Mouse (Mus musculus): Measurements from ENCODE around the gene Ptpn4. TPM values are rescaled to one million over a fixed set of nuclear protein-coding genes. Genes with fewer than 3 reads are reported as not detected.
A peak's percentile ranks its signal among the peaks of the same experiment; 100 is the strongest.

Ptpn4 gene
- polyA plus RNA-seq, 1 experiment from 2014 or later: 10.9 TPM

DNA sequence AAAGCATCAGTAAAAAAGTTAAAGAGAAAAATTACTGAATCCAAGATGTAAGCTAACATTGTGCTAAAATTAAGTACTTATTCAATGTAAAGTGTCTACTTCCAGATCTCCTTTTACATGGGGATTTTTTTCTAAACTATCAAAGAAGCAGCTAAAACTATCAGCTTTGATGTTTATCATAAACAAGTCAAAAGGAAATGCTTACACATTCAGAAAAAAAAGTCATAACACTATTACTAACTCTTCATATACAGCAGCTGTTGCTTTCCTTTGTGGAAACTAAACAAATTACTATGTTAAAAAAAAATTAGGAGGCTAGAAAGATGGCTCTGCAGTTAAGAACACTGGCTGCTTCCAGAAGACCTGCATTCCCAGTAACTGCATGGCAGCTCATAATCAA is 42.2 kb downstream of the Ptpn4 start:
- Histone ChIP-seq H3K9me3 (replicated peaks) (no peaks in the 10 kb centered on the region), H3K9ac (no peak overlapping the region), H3K27ac (no peak overlapping the region), H3K27me3 (no peaks in the 10 kb centered on the region), H3K4me1 (no peaks in the 10 kb centered on the region), H3K36me3 (ENCODE audit: poor library complexity, severe bottlenecking) (no peaks in the 10 kb centered on the region), H3K4me3 (no peak overlapping the region), H3K4me2 (no peak overlapping the region)
- no peak for ATAC-seq

DNA sequence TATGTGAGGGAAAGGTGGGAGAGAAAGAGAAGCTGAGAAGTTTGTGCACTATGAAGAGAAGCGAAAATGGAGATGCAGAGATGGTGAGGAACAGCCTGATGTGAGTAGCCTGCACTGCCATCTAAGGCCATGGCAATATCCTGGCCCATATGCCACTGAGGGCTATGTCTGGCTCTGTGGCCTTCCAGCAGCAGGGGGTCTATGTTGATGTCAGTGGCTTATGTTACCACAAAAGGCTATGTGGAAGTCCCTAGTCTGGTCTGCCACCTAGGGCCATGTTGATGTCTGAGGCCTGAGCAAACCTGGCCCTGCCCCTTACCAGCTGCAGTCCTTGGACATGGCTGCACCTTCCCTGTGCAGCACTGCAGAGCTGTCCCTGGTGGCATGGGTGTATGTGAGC is 43.1 kb downstream of the Ptpn4 start:
- 96% methylated on average over 1 of the region's 1 CpGs for WGBS
- no peak overlapping the region for H3K4me2 ChIP-seq
- no peaks in the 10 kb centered on the region for H3K4me1 ChIP-seq
- no peaks in the 10 kb centered on the region for H3K9me3 ChIP-seq (replicated peaks)
- no peak overlapping the region for H3K4me3 ChIP-seq
- H3K27me3 ChIP-seq: no peaks in the 10 kb centered on the region
- no peak overlapping the region for H3K27ac ChIP-seq
- H3K36me3 ChIP-seq (ENCODE audit: poor library complexity, severe bottlenecking): no peaks in the 10 kb centered on the region
- no peak overlapping the region for H3K9ac ChIP-seq
- ATAC-seq: no peak

DNA sequence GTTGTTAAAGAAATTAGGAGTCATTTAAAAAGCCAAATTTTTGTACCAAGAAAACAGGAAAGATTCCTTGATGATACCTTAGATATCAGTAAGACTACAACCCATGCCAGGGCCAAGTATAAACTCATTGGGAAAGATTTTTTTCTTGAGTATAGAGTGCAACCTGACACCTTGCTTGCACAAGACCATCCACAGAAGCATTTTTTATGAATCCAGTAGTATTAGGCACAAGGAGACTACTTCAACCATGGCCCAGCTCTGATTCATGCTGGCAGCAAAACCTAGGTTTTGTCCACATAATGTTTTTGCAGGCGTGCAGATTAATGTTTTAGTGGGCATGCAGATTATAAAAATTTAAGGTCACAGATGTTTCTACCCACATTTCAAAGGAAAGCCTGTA is 46.8 kb downstream of the Ptpn4 start:
- Histone ChIP-seq H3K9ac (no peak overlapping the region), H3K9me3 (replicated peaks) (no peaks in the 10 kb centered on the region), H3K4me2 (no peak overlapping the region), H3K4me3 (no peak overlapping the region), H3K27me3 (no peaks in the 10 kb centered on the region), H3K4me1 (no peaks in the 10 kb centered on the region), H3K27ac (no peak overlapping the region), H3K36me3 (ENCODE audit: poor library complexity, severe bottlenecking) (no peaks in the 10 kb centered on the region)
- WGBS: 80% methylated on average over 1 of the region's 1 CpGs
- no peak for ATAC-seq

DNA sequence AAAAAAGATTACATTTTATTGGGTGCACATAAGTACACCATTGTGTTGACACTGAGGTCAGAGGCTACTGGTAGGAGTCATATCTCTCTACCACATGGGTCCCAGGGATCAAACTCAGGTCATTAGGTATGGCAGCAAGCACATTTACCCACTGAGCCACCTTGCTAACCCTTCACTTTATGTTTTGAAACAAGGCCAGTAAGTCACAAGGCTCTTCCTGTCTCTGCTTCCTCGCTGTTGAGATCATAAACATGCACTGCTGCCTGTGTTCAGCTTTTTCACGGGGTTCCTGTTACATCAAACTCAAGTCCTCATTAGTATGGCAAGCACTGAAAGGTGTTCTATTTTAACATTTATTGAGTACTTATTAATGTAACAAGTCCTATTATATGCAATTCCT is 61.5 kb downstream of the Ptpn4 start:
- H3K9ac ChIP-seq: no peak overlapping the region
- H3K9me3 ChIP-seq (replicated peaks): no peaks in the 10 kb centered on the region
- WGBS: 79% methylated on average over 2 of the region's 2 CpGs
- no peak overlapping the region for H3K4me3 ChIP-seq
- H3K4me2 ChIP-seq: no peak overlapping the region
- H3K27ac ChIP-seq: no peak overlapping the region
- H3K4me1 ChIP-seq: no peaks in the 10 kb centered on the region
- H3K27me3 ChIP-seq: no peaks in the 10 kb centered on the region
- no peak for ATAC-seq
- peaks cover under 1% of the 10 kb centered on the region; the same call in 1 of the 2 replicates for H3K36me3 ChIP-seq (ENCODE audit: poor library complexity, severe bottlenecking)

DNA sequence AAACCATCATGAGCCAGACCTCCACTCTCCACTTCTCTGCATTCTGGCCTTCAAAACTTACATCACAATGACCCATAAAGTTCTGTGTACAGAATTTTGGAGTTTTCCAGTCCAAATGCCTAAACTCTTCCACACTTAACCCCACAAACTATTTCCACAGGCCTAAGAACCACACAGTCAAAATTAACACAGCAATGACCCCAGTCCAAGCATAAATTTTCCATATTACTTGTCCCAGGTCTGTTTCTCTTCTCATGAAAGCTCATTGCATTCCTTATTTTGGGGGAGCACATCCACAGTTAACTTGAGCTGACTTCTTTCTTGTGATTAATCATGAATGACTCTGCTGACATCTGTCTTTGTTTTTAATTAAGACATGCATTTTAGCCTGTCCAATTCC is 101.7 kb downstream of the Ptpn4 start:
- Histone ChIP-seq H3K27me3 (no peaks in the 10 kb centered on the region), H3K4me1 (no peaks in the 10 kb centered on the region), H3K9ac (no peak overlapping the region), H3K9me3 (replicated peaks) (peaks cover 11% of the 10 kb centered on the region), H3K27ac (no peak overlapping the region), H3K4me3 (no peak overlapping the region), H3K36me3 (ENCODE audit: poor library complexity, severe bottlenecking) (peaks cover 24% of the 10 kb centered on the region), H3K4me2 (no peak overlapping the region)
- no peak for ATAC-seq

DNA sequence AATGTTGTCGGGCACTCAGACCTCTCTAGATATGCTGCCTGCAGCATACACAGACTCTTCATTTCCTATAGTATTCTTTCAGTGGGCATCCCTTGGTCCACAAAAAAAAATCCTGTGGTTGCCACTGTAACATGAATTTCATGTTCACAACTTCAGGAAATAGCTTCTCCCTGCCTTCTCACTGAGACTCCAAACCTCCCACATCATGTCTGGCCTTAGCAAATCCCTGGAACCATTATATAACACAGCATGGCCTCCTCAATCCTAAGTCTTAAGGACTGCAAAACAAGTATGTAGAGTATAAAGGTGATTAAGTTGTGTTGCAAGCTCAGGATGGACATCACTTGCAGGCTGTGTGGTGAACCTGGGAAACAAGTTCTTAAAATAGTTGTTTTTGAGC is 102.6 kb downstream of the Ptpn4 start:
- Histone ChIP-seq H3K9me3 (replicated peaks) (peaks cover 3% of the 10 kb centered on the region), H3K27ac (no peak overlapping the region), H3K4me3 (no peak overlapping the region), H3K9ac (no peak overlapping the region), H3K4me1 (no peaks in the 10 kb centered on the region), H3K27me3 (no peaks in the 10 kb centered on the region), H3K36me3 (ENCODE audit: poor library complexity, severe bottlenecking) (peaks cover 18% of the 10 kb centered on the region), H3K4me2 (no peak overlapping the region)
- WGBS: 97% methylated on average over 1 of the region's 1 CpGs
- ATAC-seq: no peak

DNA sequence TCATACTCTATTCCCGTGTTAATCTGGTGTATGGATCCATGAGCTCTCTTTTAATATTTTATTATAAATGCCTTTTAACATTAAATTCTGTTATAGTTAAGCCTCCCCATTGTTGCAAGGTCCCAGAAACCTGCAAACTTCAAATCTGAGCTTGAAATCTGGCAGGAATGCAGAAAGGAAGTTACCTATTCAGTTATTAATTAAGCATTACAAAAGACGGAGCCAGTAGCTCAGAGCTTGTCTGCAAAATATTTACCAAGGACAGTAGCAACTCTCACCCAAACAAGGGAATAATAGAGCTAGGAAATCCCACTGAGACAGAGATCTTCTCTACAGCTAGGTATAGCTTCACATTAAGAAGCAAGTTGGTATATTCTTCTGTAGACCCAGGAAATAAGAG is 106.2 kb downstream of the Ptpn4 start:
- ATAC-seq: no peak
- 94% methylated on average over 2 of the region's 2 CpGs for WGBS

DNA sequence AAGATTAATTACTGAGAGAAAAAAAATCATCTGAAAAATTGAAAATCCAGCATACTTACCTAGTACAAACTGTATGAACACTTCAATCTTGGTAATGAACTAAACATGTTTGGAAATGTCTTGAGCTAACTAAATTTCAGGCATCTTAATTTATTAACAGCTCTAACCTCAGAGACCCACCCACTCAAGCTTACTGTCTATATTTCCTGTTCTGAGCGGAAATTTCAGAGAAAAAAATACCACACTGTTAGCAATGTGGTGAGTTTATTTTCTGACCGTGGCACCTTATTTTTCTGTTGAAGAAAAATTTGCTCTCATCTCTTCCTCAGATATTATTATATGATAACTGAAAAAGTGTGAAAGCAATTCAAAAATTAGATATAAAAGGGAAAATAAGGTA is 124.4 kb downstream of the Ptpn4 start:
- Histone ChIP-seq H3K4me1 (no peaks in the 10 kb centered on the region), H3K27me3 (no peaks in the 10 kb centered on the region), H3K27ac (no peak overlapping the region), H3K4me2 (no peak overlapping the region), H3K9ac (no peak overlapping the region), H3K9me3 (replicated peaks) (no peaks in the 10 kb centered on the region), H3K4me3 (no peak overlapping the region), H3K36me3 (ENCODE audit: poor library complexity, severe bottlenecking) (0 out of 2 replicates have a peak, but pooled peaks cover 3% of the 10 kb centered on the region)
- ATAC-seq: no peak
- whole genome bisulfite sequencing: 92% methylated on average over 2 of the region's 2 CpGs

More for the DNA sequence above, 106.2 kb downstream of the Ptpn4 start:
- Histone ChIP-seq H3K36me3 (ENCODE audit: poor library complexity, severe bottlenecking) (peaks cover 6% of the 10 kb centered on the region; the same call in 1 of the 2 replicates), H3K4me1 (no peaks in the 10 kb centered on the region), H3K9me3 (replicated peaks) (no peaks in the 10 kb centered on the region), H3K4me2 (no peak overlapping the region), H3K27ac (no peak overlapping the region), H3K9ac (no peak overlapping the region), H3K27me3 (no peaks in the 10 kb centered on the region), H3K4me3 (no peak overlapping the region)

DNA sequence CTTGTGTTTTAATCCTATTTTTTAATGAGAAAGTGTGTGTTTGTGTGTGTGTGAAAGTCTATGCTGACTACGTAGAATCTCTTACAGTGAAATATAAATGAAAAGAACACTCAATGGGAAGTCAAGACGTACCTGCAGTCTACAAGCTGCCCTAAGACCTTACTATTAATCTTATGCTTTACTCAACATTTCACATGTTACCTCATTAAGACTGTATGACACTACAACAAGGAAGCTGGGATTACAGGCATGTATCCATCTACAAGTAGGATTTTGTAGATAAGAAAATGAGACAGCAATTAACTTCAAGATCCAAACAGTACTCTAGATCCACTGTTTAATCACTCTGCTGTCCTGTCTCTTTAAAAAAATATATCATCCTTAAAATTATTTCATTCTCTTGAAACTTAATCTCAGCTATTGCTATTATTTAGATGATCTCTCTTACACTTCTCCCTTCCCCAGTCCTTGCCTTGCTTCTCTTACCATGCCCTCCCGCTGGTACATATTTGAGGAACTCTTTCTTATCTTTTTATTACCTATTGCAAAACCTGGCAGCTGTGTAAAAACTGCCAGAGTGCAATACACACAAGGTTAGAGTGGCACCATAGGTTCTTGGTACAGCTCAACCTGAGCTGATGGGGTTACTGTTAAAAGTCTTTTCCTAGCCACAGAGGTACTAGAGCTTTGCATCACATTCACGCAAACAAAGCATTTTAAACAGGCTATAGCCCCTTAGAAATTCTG is 130.8 kb downstream of the Ptpn4 start:
- Histone ChIP-seq H3K36me3 (ENCODE audit: poor library complexity, severe bottlenecking) (peaks cover 21% of the 10 kb centered on the region), H3K9me3 (replicated peaks) (no peaks in the 10 kb centered on the region), H3K4me3 (no peak overlapping the region), H3K4me2 (no peak overlapping the region), H3K4me1 (no peaks in the 10 kb centered on the region), H3K27me3 (no peaks in the 10 kb centered on the region), H3K9ac (no peak overlapping the region), H3K27ac (no peak overlapping the region)
- WGBS: 96% methylated on average over 4 of the region's 4 CpGs
- no peak for ATAC-seq

DNA sequence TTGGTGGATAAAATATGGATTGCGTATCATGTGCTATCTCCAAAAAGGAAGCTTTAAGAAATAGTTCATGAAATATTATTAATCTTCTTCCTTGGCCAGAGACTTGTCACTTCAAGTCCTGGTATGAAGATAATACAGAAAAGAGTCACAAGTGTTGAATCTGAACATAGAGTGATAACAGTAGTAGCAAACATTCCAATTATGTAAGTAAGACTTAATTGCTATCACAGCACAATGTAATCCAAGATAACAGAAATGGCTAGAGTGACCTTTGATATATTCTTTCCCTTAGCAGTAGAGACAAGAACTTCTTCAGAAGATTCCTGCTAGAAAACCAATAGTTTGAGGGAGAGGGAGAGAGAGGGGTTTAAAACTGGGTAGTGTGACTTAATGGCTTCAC is 140.6 kb downstream of the Ptpn4 start:
- peaks cover 30% of the 10 kb centered on the region for H3K36me3 ChIP-seq (ENCODE audit: poor library complexity, severe bottlenecking)

DNA sequence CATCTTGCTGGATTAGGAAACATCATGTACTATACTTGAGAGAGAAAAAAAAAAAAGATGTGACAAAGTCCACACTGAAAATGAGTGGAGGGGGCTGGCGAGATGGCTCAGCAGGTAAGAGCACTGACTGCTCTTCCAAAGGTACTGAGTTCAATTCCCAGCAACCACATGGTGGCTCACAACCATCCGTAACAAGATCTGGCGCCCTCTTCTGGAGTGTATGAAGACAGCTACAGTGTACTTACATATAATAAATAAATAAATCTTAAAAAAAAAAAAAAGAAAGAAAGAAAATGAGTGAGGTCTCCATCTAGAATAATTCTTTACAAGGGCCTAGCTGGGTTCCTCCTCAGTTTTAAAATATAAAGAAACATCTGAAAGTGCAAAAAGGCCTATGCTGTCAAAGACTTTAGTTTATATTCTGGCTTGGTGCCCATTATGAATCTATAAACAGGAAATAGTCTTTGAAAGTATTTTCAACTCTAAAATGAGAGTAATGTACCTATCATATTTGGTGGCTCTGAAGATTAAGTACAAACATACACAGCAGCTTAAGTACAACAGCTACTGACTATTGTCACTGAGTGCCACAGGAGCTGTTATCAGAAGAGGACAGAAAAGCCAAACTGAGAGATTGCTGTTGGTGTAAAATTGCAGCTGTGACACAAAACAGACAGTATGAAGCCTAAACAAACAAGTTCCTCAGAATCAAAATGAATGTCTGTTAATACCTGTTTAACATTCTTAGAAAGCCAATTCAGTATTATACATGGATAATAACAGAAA is 151.4 kb downstream of the Ptpn4 start:
- Histone ChIP-seq H3K9me3 (replicated peaks) (no peaks in the 10 kb centered on the region), H3K27ac (no peak overlapping the region), H3K4me2 (no peak overlapping the region), H3K9ac (no peak overlapping the region), H3K4me1 (peaks cover 4% of the 10 kb centered on the region; the same call in 1 of the 2 replicates), H3K27me3 (no peaks in the 10 kb centered on the region), H3K36me3 (ENCODE audit: poor library complexity, severe bottlenecking) (peaks cover 32% of the 10 kb centered on the region), H3K4me3 (no peak overlapping the region)
- ATAC-seq: no peak
- WGBS: 86% methylated on average over 3 of the region's 3 CpGs

More for the DNA sequence above, 140.6 kb downstream of the Ptpn4 start:
- H3K4me2 ChIP-seq: no peak overlapping the region
- WGBS: 100% methylated on average over 1 of the region's 1 CpGs
- no peak for ATAC-seq
- H3K9ac ChIP-seq: no peak overlapping the region
- no peaks in the 10 kb centered on the region for H3K9me3 ChIP-seq (replicated peaks)
- no peaks in the 10 kb centered on the region for H3K27me3 ChIP-seq
- no peak overlapping the region for H3K4me3 ChIP-seq
- H3K27ac ChIP-seq: no peak overlapping the region
- no peaks in the 10 kb centered on the region for H3K4me1 ChIP-seq

DNA sequence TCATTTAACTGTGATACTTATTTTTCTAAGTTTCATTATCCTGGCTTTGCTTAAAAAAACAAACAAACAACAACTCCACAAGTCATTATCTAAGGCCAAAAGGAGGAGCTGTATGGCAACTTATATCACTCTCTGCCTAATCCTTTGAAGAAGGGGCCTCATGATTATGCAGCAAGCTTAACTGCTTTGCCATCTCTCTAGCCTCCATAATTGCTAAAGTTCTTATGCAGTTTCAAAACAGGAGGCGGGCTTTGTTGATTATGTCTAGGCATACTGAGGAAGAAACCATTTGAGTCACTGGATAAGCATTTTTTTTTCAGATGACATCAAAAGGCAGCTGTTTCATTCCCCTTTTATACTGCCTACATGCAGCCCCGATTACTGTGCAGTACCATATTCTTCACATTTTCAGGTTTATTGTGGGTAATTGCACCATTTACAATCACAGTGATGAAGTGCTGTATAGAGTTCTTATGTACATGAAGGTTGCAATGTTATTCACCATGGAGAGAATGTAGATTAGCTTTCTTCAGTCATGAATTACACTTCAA is 155.7 kb downstream of the Ptpn4 start:
- Histone ChIP-seq H3K9me3 (replicated peaks) (no peaks in the 10 kb centered on the region), H3K4me3 (no peak overlapping the region), H3K36me3 (ENCODE audit: poor library complexity, severe bottlenecking) (peaks cover 35% of the 10 kb centered on the region), H3K27ac (no peak overlapping the region), H3K9ac (no peak overlapping the region), H3K27me3 (no peaks in the 10 kb centered on the region), H3K4me2 (no peak overlapping the region), H3K4me1 (peaks cover 4% of the 10 kb centered on the region; the same call in 1 of the 2 replicates)
- WGBS: 25% methylated on average over 2 of the region's 2 CpGs
- peak; percentile 62; the same call in 1 of the 2 replicates for ATAC-seq

Data from forebrain, embryonic 13.5 days (tissue).